Mouse (Mus musculus) MEL (cell line): ENCODE data around the gene Cxcr5. TPM values are rescaled to one million over a fixed set of nuclear protein-coding genes. Genes with fewer than 3 reads are reported as not detected.

Source experiments
- DNase-seq: peaks from one replicate; pipeline ENCODE4 v3.0.0; 2011; ENCODE audit warnings: low read depth, low spot score
- H3K27ac ChIP-seq: 2 replicates; pipeline ENCODE4 v1.5.1; 2012; ENCODE audit warnings: low read depth, mild to moderate bottlenecking, control low read depth, low read length, moderate library complexity; ENCODE audit not compliant: control insufficient read depth
- H3K27me3 ChIP-seq, 2 experiments: fragments of 150-350 bp in 1 of 2; sonication (generic) in 1 of 2; 2 replicates each; pipeline ENCODE4 v1.6.1; 2012; ENCODE audit warnings: low read length in 2 of 2, mild to moderate bottlenecking in 2 of 2, improper control_type of control experiment in 1 of 2, moderate library complexity in 1 of 2; ENCODE audit not compliant: insufficient read depth in 2 of 2, control insufficient read depth in 1 of 2
- H3K36me3 ChIP-seq, 2 experiments: 2 replicates each; pipeline ENCODE4 v1.6.1; 2012 to 2014; ENCODE audit warnings: low read length in 2 of 2, improper control_type of control experiment in 1 of 2, inconsistent platforms in 1 of 2, mild to moderate bottlenecking in 1 of 2; ENCODE audit not compliant: insufficient read depth in 2 of 2, control insufficient read depth in 1 of 2
- H3K4me1 ChIP-seq, 2 experiments: fragments of 150-350 bp in 1 of 2; sonication (generic) in 1 of 2; 2 replicates each; pipeline ENCODE4 v1.6.1; 2012; ENCODE audit warnings: low read length in 2 of 2, improper control_type of control experiment in 1 of 2, mild to moderate bottlenecking in 1 of 2; ENCODE audit not compliant: insufficient read depth in 2 of 2, control insufficient read depth in 1 of 2
- H3K4me3 ChIP-seq, 2 experiments: fragments of 150-350 bp in 1 of 2; sonication (generic) in 1 of 2; 2 replicates each; pipeline ENCODE4 v1.5.1; 2012; ENCODE audit warnings: low read depth in 2 of 2, low read length in 2 of 2, mild to moderate bottlenecking in 2 of 2, moderate library complexity in 2 of 2, control low read depth in 1 of 2, improper control_type of control experiment in 1 of 2; ENCODE audit not compliant: control insufficient read depth in 1 of 2, insufficient read depth in 1 of 2
- H3K79me2 ChIP-seq: 2 replicates; pipeline ENCODE4 v1.6.1; 2012; ENCODE audit warnings: mild to moderate bottlenecking, low read length, moderate library complexity; ENCODE audit not compliant: control insufficient read depth, poor library complexity, insufficient read depth
- H3K9ac ChIP-seq: 2 replicates; pipeline ENCODE4 v1.6.1; 2012; ENCODE audit warnings: low read depth, mild to moderate bottlenecking, control low read depth, low read length, moderate library complexity; ENCODE audit not compliant: control insufficient read depth, poor library complexity, severe bottlenecking
- H3K9me3 ChIP-seq: fragments of 150-350 bp; sonication (generic); replicated peaks from 2 replicates; pipeline ENCODE4 v1.6.1; 2012; ENCODE audit warnings: mild to moderate bottlenecking, low read length, improper control_type of control experiment, moderate library complexity; ENCODE audit not compliant: insufficient read depth
- ETS1 ChIP-seq: IDR thresholded peaks from 2 replicates; pipeline ENCODE4 v1.6.1; 2012; ENCODE audit warnings: low read depth, mild to moderate bottlenecking, inconsistent platforms, low read length, improper control_type of control experiment, moderate library complexity
- GABPA ChIP-seq: IDR thresholded peaks from 2 replicates; pipeline ENCODE4 v1.6.1; 2012; ENCODE audit warnings: low read depth, mild to moderate bottlenecking, inconsistent platforms, low read length, improper control_type of control experiment, moderate library complexity
- GATA1 ChIP-seq: IDR thresholded peaks from 2 replicates; pipeline ENCODE4 v1.6.1; 2011; ENCODE audit warnings: low read depth, low read length, improper control_type of control experiment
- HCFC1 ChIP-seq: IDR thresholded peaks from 2 replicates; pipeline ENCODE4 v1.6.1; 2012; ENCODE audit warnings: low read depth, mild to moderate bottlenecking, inconsistent platforms, low read length, improper control_type of control experiment, moderate library complexity
- KAT2A ChIP-seq: conservative IDR thresholded peaks from 2 replicates; pipeline ENCODE4 v1.6.1; 2012; ENCODE audit warnings: low read depth, low read length, improper control_type of control experiment, inconsistent platforms
- MAFK ChIP-seq: IDR thresholded peaks from 2 replicates; pipeline ENCODE4 v1.6.1; 2011; ENCODE audit warnings: low read depth, mild to moderate bottlenecking, low read length, improper control_type of control experiment, borderline replicate concordance
- MEF2A ChIP-seq: IDR thresholded peaks from 2 replicates; pipeline ENCODE4 v1.6.1; 2014; ENCODE audit warnings: low read depth, mild to moderate bottlenecking, inconsistent platforms, low read length, improper control_type of control experiment; ENCODE audit not compliant: poor library complexity, insufficient replicate concordance, severe bottlenecking; ENCODE audit errors: extremely low read depth
- MXI1 ChIP-seq: IDR thresholded peaks from 2 replicates; pipeline ENCODE4 v1.6.1; 2011; ENCODE audit warnings: mild to moderate bottlenecking, low read depth, low read length, improper control_type of control experiment
- MYC ChIP-seq: IDR thresholded peaks from 2 replicates; pipeline ENCODE4 v1.6.1; 2011; ENCODE audit warnings: low read depth, mild to moderate bottlenecking, low read length, improper control_type of control experiment, moderate library complexity
- NELFE ChIP-seq: IDR thresholded peaks from 2 replicates; pipeline ENCODE4 v1.6.1; 2011; ENCODE audit warnings: low read depth, low read length, improper control_type of control experiment
- POLR2AphosphoS5 ChIP-seq: IDR thresholded peaks from 2 replicates; pipeline ENCODE4 v1.6.1; 2012; ENCODE audit warnings: low read depth, borderline replicate concordance, mild to moderate bottlenecking, inconsistent platforms, low read length, moderate library complexity, mixed read lengths
- RAD21 ChIP-seq: IDR thresholded peaks from 2 replicates; pipeline ENCODE4 v1.6.1; 2011; ENCODE audit warnings: mild to moderate bottlenecking, low read depth, low read length, improper control_type of control experiment
- SIN3A ChIP-seq: IDR thresholded peaks from 2 replicates; pipeline ENCODE4 v1.6.1; 2012; ENCODE audit warnings: low read length, improper control_type of control experiment, inconsistent platforms
- TCF12 ChIP-seq: IDR thresholded peaks from 2 replicates; pipeline ENCODE4 v1.6.1; 2014; ENCODE audit warnings: low read depth, mild to moderate bottlenecking, inconsistent platforms, low read length, improper control_type of control experiment, moderate library complexity
- USF1 ChIP-seq: IDR thresholded peaks from 2 replicates; pipeline ENCODE4 v1.6.1; 2014; ENCODE audit warnings: low read depth, mild to moderate bottlenecking, inconsistent platforms, low read length, improper control_type of control experiment, moderate library complexity
- ZC3H11A ChIP-seq: IDR thresholded peaks from 2 replicates; pipeline ENCODE4 v1.6.1; 2012; ENCODE audit warnings: low read depth, mild to moderate bottlenecking, inconsistent platforms, low read length, improper control_type of control experiment
- ZMIZ1 ChIP-seq: IDR thresholded peaks from 2 replicates; pipeline ENCODE4 v1.6.1; 2012; ENCODE audit warnings: low read depth, mild to moderate bottlenecking, inconsistent platforms, low read length, improper control_type of control experiment, moderate library complexity
- ZNF384 ChIP-seq: IDR thresholded peaks from 2 replicates; pipeline ENCODE4 v1.6.1; 2012; ENCODE audit warnings: low read depth, mild to moderate bottlenecking, inconsistent platforms, low read length, improper control_type of control experiment
- polyA plus RNA-seq, 2 experiments: library from polyadenylated mRNA; stranded (reverse) in 1 of 2; unstranded in 1 of 2; fragments of >175 nt in 1 of 2; fragments of >200 nt in 1 of 2; gene quantifications; 2 replicates each; pipeline versions ENCODE4 v1.2.1 to v1.2.4; 2012; ENCODE audit warnings: low replicate concordance in 2 of 2, low read depth in 1 of 2; ENCODE audit not compliant: insufficient read length in 2 of 2, insufficient read depth in 1 of 2, missing spikeins in 1 of 2
- total RNA-seq: library from RNA; depleted of rRNA; stranded (reverse); fragments of 300-350 nt; gene quantifications from 2 replicates; pipeline ENCODE4 v1.2.3, GENCODE M21; 2012

Gene Cxcr5
- total and polyA plus RNA-seq, 3 experiments = 0.18 TPM; not detected in 2

- Histone ChIP-seq H3K79me2 (no peaks in the 10 kb centered on the region), H3K9me3 (no peaks in the 10 kb centered on the region), H3K27me3 (no peaks in the 10 kb centered on the region), H3K4me3 (no peak overlapping the region), H3K4me1 (peaks cover 7 to 27% of the 10 kb centered on the region in 2 experiments; a peak in 3 of 4 replicates), H3K27ac (no peak overlapping the region), H3K9ac (no peak overlapping the region), H3K36me3 (peaks cover 0 to 16% of the 10 kb centered on the region in 2 experiments; a peak in 2 of 4 replicates)
- TF ChIP-seq ZC3H11A (no peak), GATA1 (no peak), GABPA (no peak), MYC (no peak), USF1 (no peak), RAD21 (no peak), MXI1 (no peak), NELFE (no peak), ZMIZ1 (no peak), MAFK (no peak), MEF2A (no peak), SIN3A (no peak), TCF12 (no peak), KAT2A (no peak), HCFC1 (no peak), POLR2AphosphoS5 (no peak)
- DNase-seq = no peak
Measured at GRCm38 (mm10) chr9:44589095-44589494, 27.4 kb upstream of the Cxcr5 start.

- H3K4me3 ChIP-seq = no peak overlapping the region
- H3K27ac ChIP-seq = no peak overlapping the region
- no peak overlapping the region for H3K9ac ChIP-seq
- H3K9me3 ChIP-seq = no peaks in the 10 kb centered on the region
- no peaks in the 10 kb centered on the region for H3K79me2 ChIP-seq
- DNase-seq = no peak
- H3K4me1 ChIP-seq = peaks cover 7 to 27% of the 10 kb centered on the region in 2 experiments; a peak in 3 of 4 replicates
- no peaks in the 10 kb centered on the region for H3K27me3 ChIP-seq
- peaks cover 0 to 16% of the 10 kb centered on the region in 2 experiments; a peak in 2 of 4 replicates for H3K36me3 ChIP-seq
- TF ChIP-seq ETS1 (no peak), ZNF384 (0 out of 2 replicates have a peak, but pooled peaks have one; percentile 9), KAT2A (no peak)
Measured at GRCm38 (mm10) chr9:44588605-44589004, 26.9 kb upstream of the Cxcr5 start.
